Mouse (Mus musculus) monocyte, adult 2 months (primary cell): ENCODE measurements around the gene Ehbp1.

ENCODE experiments used
- DNase-seq, 2 experiments: peaks; one replicate each; pipeline ENCODE4 v3.0.0; 2022; ENCODE audit warnings: low spot score in 2 of 2, low read depth in 1 of 2

Ehbp1 gene

DNA sequence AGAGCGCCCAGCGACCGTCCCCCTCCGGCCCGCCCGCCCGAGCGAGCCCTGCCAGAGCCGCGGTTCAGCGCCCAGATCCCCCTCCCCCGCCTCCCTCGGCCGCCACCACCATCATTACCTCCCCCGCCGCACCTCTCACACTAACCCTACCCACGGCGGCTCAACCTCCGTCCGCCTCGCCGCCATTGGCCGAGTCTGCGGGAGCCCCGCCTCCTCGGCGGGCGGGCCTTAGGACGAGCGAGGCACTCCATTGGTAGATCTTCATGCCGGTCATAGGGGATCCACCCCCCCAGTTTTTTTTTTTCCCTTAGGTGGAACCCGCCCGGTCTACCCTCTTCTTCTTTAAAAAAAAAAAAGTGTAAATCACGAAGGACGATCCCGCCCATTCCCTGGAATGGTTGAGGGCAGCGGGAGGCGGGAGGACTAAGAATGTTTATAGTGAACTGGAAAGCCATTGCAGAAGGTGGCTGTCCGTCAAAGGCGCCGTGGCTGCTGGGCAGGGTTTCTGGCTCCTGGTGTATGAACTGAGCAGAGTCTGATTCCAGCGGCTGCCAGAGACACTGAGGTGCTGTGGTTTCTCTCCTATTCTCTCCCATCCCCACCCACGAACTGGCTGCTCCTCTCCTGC, 55.1 kb downstream of the Ehbp1 start:
- peak; percentile 67 to 83 for DNase-seq

DNA sequence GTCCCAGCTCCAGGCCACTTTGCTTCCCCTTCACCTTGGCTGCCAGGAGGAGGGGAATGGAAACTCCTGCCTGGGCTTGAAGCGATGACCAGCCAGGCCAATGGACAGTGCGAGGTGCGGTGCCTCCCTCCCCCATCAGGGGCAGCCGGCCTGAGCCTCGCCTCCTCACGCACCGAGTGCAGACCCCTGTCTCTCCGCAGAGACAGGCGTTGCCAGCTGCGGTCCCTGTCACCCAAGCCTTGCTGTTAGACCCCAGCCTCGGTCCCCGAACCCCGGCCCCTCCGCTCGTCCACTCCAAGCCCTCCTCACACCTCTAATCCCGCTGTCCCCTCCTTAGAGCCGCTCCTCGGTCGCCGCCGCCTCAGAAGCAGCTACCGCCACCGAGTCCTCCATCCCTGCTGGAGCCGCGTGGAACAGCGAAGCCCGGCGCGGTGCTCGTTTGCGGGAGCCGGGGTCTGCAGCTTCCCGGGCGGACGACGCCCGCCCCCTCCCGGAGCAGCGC, 55.7 kb downstream of the Ehbp1 start:
- no peak for DNase-seq

DNA sequence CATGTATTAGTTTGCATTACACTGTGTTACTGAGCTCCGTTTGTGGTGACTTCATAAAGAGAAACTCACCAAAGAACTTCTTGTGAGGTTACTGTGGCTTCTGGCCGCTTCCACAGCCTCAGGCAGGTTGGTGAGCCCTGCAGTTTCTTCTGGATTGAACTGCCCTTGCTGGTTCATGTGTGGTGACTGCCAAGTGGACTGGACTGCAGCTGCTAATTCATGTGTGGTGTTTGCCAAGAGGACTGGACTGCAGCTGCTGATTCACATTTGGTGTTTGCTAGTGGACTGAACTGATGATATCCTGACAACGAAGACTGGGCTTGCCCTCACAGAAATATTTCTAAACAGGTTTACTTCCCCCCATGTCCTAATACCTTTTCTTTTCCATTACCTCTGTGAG, 65.4 kb downstream of the Ehbp1 start:
- DNase-seq, result no peak

DNA sequence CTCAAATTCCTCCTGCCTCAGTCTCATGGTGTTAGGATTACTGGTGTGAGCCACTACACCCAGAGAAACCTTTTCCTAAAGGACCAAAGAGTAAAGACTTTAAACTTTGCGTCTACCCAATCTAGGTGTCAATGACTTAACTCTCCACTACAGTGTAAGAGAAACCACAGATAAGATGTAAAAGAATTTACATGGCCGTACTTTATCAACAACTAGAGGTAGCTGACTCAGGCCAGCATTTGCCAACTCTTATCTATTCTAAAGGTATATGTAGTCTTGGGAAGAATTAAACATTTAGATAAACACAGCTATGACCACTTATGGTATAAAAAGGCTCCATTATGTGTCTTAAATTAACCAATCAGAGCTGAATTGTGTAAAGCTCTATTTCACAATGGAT, 67.9 kb downstream of the Ehbp1 start:
- DNase-seq, result no peak

DNA sequence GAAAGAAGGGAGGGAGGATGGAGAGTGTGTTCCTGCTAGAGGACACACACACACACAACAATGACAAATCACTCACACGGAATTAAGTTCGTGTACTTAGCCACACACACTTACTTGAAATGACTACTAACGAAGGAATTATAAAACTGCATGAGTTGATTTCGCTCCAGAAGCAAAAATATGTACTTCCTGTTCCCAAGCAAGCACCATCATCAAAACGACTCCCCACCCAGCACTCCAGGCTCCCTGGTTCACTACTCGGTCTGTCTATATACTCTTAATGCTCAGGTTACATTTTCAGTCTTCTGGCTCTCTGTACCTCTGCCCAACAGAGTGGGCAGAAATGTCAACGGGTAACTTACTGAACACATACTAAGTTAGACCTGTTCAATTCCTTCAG, 68.7 kb downstream of the Ehbp1 start:
- no peak for DNase-seq

DNA sequence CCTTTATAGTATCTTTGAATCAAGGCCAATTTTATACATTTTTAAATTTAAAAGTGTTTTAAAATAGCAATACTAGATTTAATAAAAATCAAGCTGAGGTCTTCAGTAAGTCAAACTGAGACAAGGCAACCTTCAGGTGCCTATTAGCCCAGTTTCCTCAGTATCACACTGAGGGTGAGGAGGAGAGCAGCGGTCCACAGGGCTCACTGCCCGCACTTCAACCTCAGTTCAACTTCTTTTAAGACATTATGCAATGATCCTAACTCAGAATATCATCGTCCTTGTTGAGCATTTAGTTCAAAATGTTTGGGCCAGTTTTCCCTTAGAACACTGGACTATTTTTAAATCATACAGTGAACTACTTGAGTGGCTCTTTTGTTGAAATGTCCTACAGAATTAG, 70.2 kb downstream of the Ehbp1 start:
- no peak for DNase-seq

DNA sequence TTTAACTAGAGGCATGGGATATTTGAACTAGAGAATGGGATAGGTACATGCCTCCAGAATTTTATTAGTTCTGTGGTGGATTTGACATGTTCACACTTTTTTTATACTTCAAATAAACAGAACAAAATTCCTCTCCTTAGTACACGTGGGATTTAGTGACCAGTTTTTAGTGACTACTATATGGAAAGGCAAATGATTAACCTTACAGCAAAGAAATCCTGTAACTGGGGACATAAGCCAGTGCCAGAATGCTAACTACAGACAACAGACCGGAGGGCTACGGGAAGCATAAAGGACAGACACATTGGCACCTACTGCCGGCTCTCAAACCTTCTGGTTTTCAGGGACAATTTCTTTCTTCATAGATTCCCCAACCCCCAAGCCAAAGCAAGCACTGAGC, 72.4 kb downstream of the Ehbp1 start:
- no peak for DNase-seq

DNA sequence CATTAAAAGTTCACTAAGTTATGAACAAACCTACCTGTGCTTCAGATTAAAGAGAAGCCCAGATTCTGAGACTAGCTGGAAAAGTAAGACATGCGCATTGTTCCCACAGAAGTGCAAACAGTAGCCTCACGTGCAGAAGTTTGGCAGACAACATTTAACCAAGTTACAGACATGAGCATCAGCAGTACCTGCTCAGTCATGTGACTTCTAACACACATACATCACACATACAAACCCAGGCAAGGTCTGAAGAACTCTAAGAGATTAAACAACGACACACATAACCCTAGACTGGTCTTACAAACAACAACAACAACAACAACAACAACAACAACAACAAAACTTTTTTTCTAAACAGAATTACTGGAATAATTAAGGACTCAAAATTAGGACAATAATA, 72.9 kb downstream of the Ehbp1 start:
- DNase-seq, result no peak

DNA sequence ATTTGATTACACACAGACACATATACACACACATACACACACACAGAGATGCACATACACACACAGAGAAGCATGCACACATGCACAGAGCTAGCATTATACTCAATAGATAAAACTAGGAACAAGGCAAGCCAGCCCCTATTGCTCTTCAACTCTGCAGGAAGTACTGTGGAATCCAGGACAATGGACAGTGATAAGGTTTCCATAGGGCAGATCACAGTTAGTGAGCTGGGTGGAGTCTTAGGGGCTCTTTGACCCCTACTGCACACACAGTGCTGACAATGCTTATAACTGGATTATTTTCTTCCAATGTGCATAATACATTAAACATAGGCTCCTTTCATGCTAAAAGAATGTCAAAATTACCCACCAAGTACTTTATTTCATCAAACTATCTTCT, 75.1 kb downstream of the Ehbp1 start:
- DNase-seq, result no peak

DNA sequence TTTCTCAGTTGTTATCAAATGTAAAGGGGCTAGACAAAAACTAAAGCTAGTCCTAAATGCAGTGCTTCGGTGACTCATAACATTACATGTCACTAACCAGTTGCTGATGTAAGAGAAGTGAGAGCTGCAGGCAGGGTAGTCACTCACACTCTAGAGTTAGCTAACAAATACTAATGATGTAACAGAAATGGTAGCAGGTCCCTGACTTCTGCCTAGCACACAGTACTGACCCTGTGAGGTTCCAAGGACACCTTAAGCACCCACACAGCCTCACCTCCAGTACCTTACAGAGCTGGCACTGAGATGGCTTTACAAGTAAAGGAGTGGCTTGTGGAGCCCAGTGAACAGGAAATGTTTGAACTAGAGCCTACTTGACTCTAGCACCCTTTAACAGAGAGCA, 86.7 kb downstream of the Ehbp1 start:
- no peak for DNase-seq

DNA sequence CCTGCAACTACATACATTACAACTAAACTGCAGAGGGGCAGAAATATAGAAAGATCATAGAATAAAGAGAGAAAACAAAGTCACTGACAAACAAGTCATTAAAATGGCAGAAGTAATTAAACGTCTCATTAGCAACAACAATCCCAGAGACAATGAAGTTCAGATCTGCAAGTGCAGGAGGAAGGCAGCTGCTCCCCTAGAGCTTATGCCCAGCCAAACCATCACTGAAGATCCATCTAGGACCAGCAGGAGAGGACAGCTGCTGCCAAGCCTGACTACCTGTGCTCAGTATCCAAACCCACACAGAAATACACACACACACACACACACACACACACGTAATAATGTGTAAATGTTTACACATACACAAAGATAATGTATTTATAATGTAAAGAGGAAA, 92.7 kb downstream of the Ehbp1 start:
- DNase-seq, result no peak

DNA sequence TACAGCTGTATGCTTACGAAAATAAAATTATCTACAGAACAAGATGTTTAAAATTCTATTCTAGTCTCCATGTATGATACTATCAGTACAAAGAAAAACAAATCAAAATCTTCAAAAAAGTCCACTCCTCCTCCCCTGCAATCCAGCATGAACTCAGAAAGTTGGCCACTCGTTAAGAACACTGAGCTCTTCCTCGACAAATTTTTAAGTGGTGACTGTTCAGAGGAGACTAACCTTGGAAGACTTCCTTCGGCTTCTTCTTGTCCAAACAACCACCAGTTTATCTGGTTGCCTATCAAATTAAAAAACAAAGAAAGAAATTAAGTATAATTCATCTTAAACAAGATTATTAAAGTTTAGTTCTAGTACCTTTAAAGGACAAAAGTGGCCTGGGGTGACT, 94.4 kb downstream of the Ehbp1 start:
- DNase-seq, result no peak

DNA sequence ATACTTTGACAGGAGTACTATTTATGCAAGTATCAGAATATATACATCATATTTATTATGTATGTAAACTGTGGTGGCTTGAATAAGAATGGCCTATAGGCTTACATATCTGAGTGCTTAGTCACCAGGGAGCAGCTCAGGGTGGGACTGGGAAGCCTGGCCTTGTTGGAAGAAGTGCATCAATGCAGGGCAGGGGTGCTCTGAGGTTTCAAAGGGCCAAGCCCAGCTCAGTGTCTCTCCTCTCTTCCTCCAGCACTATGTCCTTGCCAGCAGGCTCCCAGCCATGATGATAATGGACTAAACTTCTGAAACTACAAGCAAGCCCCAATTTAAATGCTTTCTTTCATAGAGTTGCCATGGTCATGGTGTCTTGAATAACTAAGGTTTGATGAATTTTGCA, 95.0 kb downstream of the Ehbp1 start:
- DNase-seq, result no peak

DNA sequence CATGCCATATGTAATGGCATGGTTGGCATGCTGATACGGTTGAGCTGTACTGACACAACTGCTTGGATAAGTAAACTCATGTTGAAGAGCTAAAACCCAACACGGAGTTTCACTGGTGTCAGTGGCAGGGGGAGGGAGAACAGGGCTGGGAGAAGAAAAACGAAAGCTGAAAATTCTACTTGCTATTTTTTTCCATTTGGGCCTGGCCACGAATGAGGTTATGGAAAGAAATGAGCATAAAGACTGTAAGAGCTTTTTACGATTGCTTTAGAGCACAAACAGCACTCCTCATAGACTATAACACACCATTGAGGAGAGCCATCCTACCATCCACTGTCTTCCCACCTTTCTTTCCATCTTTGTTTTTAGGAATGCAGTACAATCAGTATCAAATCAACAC, 106.5 kb downstream of the Ehbp1 start:
- no peak for DNase-seq

DNA sequence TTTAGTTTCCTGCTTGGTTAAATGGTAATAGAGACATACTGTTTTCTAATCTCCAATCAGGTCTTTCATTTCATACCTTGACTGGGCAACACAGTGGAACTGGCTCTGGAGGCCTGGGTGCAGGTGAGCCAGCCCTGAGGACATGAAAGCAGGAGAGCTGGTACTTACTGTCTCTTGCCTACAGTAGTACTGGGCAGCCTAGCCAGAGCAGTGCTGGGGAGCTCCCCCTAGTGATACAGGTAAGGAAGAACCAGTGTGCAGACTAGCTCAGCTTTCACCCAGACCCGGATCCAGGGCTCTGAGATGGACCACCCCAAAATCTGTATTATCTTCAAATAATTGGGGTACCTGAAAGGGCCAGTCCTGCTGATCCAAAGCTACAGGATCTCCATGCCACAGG, 107.4 kb downstream of the Ehbp1 start:
- DNase-seq, result no peak

DNA sequence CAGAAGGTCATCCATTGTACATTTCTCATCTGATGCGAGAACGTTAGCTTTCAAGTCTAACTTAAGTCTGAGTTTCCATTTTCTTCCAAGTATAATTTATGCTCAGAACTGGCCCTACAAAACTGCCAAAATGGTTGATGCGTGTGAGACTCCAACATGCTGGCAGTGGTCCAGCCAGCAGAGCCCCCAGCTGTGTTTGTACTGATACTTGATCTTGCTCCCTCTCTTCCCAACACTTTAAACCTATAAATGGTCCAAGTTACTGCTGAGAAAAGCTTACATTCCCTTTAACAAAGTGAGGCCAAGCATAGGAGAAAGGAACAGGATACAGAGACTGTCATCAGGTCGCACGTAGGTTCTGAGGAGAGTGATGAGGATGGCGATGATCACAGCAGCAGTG, 111.2 kb downstream of the Ehbp1 start:
- no peak for DNase-seq

DNA sequence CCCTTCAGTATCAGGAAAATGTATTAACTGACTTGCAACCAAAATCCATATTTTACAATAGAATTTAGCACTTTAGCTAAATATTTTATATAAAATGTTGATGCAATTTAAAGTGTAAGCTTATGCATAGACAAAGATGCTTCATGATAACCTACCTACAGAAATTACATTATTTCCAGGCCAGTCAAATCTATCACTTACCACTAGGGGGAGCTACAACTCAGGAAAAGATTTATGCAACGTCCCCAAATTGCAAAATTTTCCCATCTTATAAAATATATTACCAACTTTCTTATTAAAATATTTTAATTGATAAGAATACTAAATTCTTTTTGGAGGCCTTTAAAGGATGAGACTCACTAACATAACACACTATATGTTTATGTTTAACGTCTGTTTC, 116.5 kb downstream of the Ehbp1 start:
- no peak for DNase-seq

DNA sequence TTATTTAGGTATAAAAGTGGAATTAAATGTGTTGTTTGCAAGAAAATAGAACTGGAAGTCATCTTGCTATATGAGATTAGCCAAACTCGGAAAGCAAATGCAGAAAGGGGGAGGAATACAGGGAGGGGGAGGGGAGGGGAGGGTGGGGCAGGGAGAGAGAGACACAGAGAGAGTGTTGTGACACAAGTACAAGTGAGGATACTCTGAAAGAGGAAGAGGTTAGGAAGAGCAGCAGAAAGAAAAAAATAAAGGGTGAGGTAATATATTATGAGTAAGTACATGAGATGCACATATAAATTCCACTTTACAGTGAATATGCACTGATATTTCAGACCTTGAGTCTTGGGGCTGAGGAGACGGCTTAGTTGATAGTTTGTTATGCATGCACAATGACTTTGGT, 123.9 kb downstream of the Ehbp1 start:
- no peak for DNase-seq

DNA sequence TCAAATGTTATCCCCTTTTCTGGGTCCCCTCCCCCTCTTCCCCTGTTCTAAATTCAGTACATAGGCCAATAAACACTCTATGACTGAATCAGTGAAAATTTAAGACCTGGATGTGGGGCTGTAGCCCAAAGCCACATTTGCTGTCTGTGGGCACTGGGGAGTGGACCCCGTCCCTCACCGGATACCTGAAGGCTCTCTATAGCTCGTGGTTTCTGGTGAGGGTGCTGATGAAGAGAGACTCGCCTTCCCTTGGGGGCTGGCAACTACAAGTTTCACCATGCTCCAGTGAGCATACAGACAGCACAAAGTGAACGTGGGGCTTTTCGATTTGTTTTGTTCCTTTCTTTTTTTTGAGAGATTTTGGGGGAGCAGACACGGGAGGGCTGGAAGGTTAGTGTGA, 125.2 kb downstream of the Ehbp1 start:
- no peak for DNase-seq

DNA sequence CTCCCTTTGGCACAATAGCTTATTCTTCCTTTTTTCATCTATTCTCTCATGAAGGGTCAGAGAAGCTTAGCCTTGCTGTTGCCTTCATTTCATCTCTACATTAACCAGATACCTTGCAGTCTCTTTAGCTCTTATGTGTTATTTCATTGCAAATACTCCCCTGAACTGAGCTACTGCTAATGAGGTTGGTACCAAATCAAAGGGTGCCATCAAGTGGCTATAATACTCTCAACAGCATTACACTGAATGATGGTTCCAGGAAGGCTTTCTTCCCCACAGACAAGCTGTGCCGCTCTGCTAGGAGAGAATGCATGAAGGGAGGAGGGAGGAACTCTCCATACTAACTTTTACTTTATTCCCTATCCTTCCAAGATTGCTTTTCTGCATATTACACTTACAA, 135.5 kb downstream of the Ehbp1 start:
- DNase-seq, result no peak

DNA sequence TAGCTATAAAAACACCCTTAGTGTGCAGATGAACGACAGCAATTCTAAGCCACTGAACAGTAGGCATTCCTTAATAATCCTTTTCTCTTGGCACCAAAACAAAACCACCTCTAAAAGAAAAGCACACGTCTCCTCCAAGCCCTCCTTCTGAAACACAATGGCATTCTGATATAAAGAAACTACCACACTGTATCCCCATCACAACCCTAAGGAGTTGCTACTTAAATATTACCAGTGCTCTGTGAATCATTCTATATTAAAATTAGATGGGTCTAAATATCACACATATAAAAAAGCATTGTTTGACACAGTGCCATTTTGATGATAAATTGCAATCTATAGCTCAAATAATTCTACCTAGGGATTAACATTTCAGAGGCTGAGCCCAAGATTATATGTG, 135.9 kb downstream of the Ehbp1 start:
- DNase-seq, result no peak

DNA sequence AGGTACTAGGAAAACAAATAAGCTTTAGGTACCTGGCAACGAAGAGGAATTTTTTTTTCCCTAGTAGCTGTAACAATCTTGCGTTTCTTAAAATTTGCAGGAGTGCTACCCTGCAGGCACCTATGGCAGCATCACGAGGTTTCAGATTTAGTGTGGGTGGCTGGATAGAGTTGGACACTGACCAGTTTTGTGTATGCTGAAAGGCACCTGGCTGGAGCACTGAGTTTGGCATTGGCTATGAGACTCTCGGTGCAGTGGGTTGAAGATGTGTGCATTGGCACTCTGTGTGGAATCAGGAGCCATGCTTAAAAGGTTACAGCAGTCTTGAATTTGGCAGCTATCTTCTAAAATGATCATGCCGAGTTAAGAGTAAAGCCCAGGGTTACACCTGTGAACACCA, 138.7 kb downstream of the Ehbp1 start:
- DNase-seq, result no peak

DNA sequence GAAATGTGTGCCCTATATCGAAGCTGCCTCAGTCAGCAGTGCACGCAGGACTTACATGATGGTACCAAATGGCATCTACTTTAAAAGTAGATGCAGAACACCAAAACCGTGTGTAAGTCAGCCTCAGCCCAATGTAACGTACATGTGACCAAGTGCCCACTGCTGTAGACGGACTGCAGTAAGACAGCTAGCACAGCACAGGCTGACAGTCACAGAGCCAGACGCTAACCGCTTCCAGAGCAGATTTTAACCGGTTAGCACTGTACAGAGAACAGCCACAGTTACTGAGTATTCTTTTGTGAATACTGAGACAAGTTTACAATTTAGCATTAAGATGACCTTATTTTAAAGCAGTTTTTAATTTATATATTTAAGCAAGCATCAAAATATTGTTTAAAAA, 141.0 kb downstream of the Ehbp1 start:
- no peak for DNase-seq

DNA sequence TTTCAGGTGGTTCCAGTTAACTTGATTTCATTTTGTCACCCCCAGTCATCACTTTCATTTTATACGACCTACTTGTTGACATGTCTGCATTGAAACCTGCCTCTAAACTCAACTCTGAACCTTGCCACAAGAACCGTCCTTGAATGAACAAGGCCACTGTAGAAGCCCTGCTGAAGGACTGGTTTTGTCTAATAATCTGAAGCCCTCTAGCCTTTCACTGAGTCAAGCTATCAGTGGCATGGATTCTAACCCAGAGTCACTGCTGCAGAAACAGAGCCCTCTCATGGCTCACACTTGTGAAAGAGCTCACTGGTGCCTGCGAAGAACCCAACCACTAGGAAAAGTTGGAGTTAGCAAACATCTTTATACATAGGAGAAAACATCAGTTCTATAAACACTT, 142.2 kb downstream of the Ehbp1 start:
- DNase-seq, result no peak
